Comparison of ENCODE assay signal across 31 mouse cellular contexts in the genomic region with DNA sequence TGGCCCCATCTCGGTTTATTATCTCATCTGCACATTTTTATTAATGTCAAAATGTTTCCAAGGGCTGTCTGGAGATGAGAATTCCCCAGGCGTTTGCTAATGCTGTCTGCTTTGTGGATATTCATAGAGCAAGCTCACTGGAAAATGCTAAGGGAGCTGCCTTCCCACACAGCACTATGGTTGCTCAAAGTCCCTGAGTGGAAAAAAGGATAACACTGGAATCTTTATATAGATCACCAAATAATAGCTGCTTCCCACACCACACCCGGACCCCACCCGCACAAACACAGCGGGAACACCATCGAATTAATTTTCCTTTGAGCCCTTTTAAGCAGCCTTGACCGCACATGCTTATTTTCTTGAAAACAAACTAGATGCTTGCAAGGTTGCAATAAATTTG.
A peak's percentile ranks its signal among the peaks of the same experiment; 100 is the strongest.
DNase-seq lines count a peak whose midpoint lies in the region; ATAC-seq and TF ChIP-seq lines count a peak whose summit lies in the region.
"Had no signal": no experiment of that assay in that cellular context is flagged by ENCODE, and none has a peak within 500 bp of the region (broad histone marks: within the 10 kb centered on the region; RNA-seq: fewer than 3 reads in every experiment).

No protein-coding gene starts in this region.

- H3K4me3 ChIP-seq in midbrain, embryonic 13.5 days (replicated peaks): no peak overlapping the region
- H3K4me3 ChIP-seq in midbrain, embryonic 10.5 days: no peak overlapping the region
- no peak overlapping the region for H3K4me3 ChIP-seq in olfactory bulb, adult 2 months (ENCODE audit: insufficient read depth, low read depth, low read length)
- no peak overlapping the region for H3K4me3 ChIP-seq in forebrain, embryonic 13.5 days
- H3K4me3 ChIP-seq: embryonic facial prominence, embryonic 12.5 days; forebrain, embryonic 10.5 days; hindbrain, embryonic 10.5 days; hindbrain, embryonic 15.5 days; kidney, embryonic 15.5 days; left cerebral cortex, adult 2 months; limb, embryonic 12.5 days; liver, embryonic 15.5 days; lung, embryonic 15.5 days; midbrain, embryonic 15.5 days; neural tube, embryonic 15.5 days had no signal

- H3K4me1 ChIP-seq in midbrain, embryonic 13.5 days (replicated peaks): peaks cover 12% of the 10 kb centered on the region
- 0 out of 2 replicates have a peak, but pooled peaks cover 6% of the 10 kb centered on the region for H3K4me1 ChIP-seq in midbrain, embryonic 10.5 days
- peaks cover 6% of the 10 kb centered on the region for H3K4me1 ChIP-seq in olfactory bulb, adult 2 months (ENCODE audit: control insufficient read depth, insufficient read depth, low read length)
- no peaks in the 10 kb centered on the region for H3K4me1 ChIP-seq in forebrain, embryonic 13.5 days
- H3K4me1 ChIP-seq: hindbrain, embryonic 10.5 days; hindbrain, embryonic 15.5 days; kidney, embryonic 15.5 days; limb, embryonic 12.5 days; liver, embryonic 15.5 days had no signal

- no peak for ATAC-seq in midbrain, embryonic 13.5 days
- no peak for ATAC-seq in forebrain, embryonic 13.5 days
- ATAC-seq: forebrain, embryonic 16.5 days; midbrain, embryonic 15.5 days; Patski had no signal

- H3K27ac ChIP-seq in midbrain, embryonic 13.5 days: peak overlapping the region; percentile 14; the same call in 1 of the 2 replicates
- H3K27ac ChIP-seq in midbrain, embryonic 10.5 days (replicated peaks): no peak overlapping the region
- peak overlapping the region; percentile 16; the same call in 1 of the 2 replicates for H3K27ac ChIP-seq in olfactory bulb, adult 2 months (ENCODE audit: insufficient read depth, low read depth, low read length)
- H3K27ac ChIP-seq in forebrain, embryonic 13.5 days: no peak overlapping the region
- H3K27ac ChIP-seq: embryonic facial prominence, embryonic 12.5 days; forebrain, embryonic 10.5 days; hindbrain, embryonic 10.5 days; hindbrain, embryonic 15.5 days; kidney, embryonic 15.5 days; left cerebral cortex, adult 2 months; limb, embryonic 12.5 days; liver, embryonic 15.5 days; lung, embryonic 15.5 days; midbrain, embryonic 15.5 days; neural tube, embryonic 15.5 days had no signal

- no peak for TF ChIP-seq POLR2A in olfactory bulb, adult 2 months (IDR thresholded peaks at IDR 0.05; ENCODE audit: insufficient read depth, low read depth, low read length)

- no peak overlapping the region for H3K4me2 ChIP-seq in midbrain, embryonic 13.5 days (replicated peaks)
- no peak overlapping the region for H3K4me2 ChIP-seq in forebrain, embryonic 13.5 days
- H3K4me2 ChIP-seq: embryonic facial prominence, embryonic 12.5 days; hindbrain, embryonic 15.5 days; kidney, embryonic 15.5 days; limb, embryonic 12.5 days; liver, embryonic 15.5 days; lung, embryonic 15.5 days; midbrain, embryonic 15.5 days; neural tube, embryonic 15.5 days had no signal

- peak; percentile 49 for DNase-seq in heart, adult 11 months
- DNase-seq in heart, adult 8-10 months (ENCODE audit: low spot score): no peak
- no peak for DNase-seq in midbrain, embryonic 10.5 days (ENCODE audit: low spot score)
- peak; percentile 71 for DNase-seq in brain, adult 2 months (ENCODE audit: low read depth, low spot score)
- DNase-seq: adrenal gland, postnatal 10 days; cerebellum, adult 11 months; cerebellum, adult 9-10 months; embryo, embryonic 11 days; heart, postnatal 14 days; kidney, adult 18-20 months; kidney, postnatal 25 days; right cerebral cortex, postnatal 14 days; spleen, adult 18-20 months; thymus, adult 18-20 months; thymus, postnatal 25 days had no signal

- H3K9me3 ChIP-seq in midbrain, embryonic 13.5 days: no peaks in the 10 kb centered on the region
- no peaks in the 10 kb centered on the region for H3K9me3 ChIP-seq in midbrain, embryonic 10.5 days (replicated peaks)
- H3K9me3 ChIP-seq in forebrain, embryonic 13.5 days (replicated peaks): no peaks in the 10 kb centered on the region
- H3K9me3 ChIP-seq: embryonic facial prominence, embryonic 12.5 days; forebrain, embryonic 10.5 days; hindbrain, embryonic 10.5 days; hindbrain, embryonic 15.5 days; kidney, embryonic 15.5 days; limb, embryonic 12.5 days; liver, embryonic 15.5 days; lung, embryonic 15.5 days; midbrain, embryonic 15.5 days; neural tube, embryonic 15.5 days had no signal

- no peaks in the 10 kb centered on the region for H3K27me3 ChIP-seq in midbrain, embryonic 13.5 days
- no peaks in the 10 kb centered on the region for H3K27me3 ChIP-seq in midbrain, embryonic 10.5 days (ENCODE audit: low read depth, poor library complexity, severe bottlenecking)
- no peaks in the 10 kb centered on the region for H3K27me3 ChIP-seq in forebrain, embryonic 13.5 days
- H3K27me3 ChIP-seq: embryonic facial prominence, embryonic 12.5 days; hindbrain, embryonic 15.5 days; kidney, embryonic 15.5 days; liver, embryonic 15.5 days; lung, embryonic 15.5 days; midbrain, embryonic 15.5 days; neural tube, embryonic 15.5 days had no signal

- WGBS in midbrain, embryonic 13.5 days: 65% methylated on average over 7 of the region's 7 CpGs
- 87% methylated on average over 7 of the region's 7 CpGs for WGBS in midbrain, embryonic 10.5 days
- 38% methylated on average over 7 of the region's 7 CpGs for WGBS in olfactory bulb, adult 2 months
- WGBS in forebrain, embryonic 13.5 days: 69% methylated on average over 7 of the region's 7 CpGs

- no peak overlapping the region for H3K9ac ChIP-seq in midbrain, embryonic 13.5 days (replicated peaks)
- no peak overlapping the region for H3K9ac ChIP-seq in forebrain, embryonic 13.5 days
- H3K9ac ChIP-seq: embryonic facial prominence, embryonic 12.5 days; hindbrain, embryonic 15.5 days; kidney, embryonic 15.5 days; limb, embryonic 12.5 days; liver, embryonic 15.5 days; lung, embryonic 15.5 days; midbrain, embryonic 15.5 days; neural tube, embryonic 15.5 days had no signal

- no peaks in the 10 kb centered on the region for H3K36me3 ChIP-seq in midbrain, embryonic 13.5 days
- no peaks in the 10 kb centered on the region for H3K36me3 ChIP-seq in midbrain, embryonic 10.5 days
- H3K36me3 ChIP-seq in forebrain, embryonic 13.5 days (ENCODE audit: poor library complexity, severe bottlenecking): no peaks in the 10 kb centered on the region
- H3K36me3 ChIP-seq: embryonic facial prominence, embryonic 12.5 days; forebrain, embryonic 10.5 days; hindbrain, embryonic 10.5 days; hindbrain, embryonic 15.5 days; kidney, embryonic 15.5 days; limb, embryonic 12.5 days; liver, embryonic 15.5 days; lung, embryonic 15.5 days; midbrain, embryonic 15.5 days; neural tube, embryonic 15.5 days had no signal

- TF ChIP-seq CTCF in olfactory bulb, adult 2 months (IDR thresholded peaks at IDR 0.05; ENCODE audit: insufficient read depth, low read depth, low read length): no peak

Comparison
In these comparisons a context has a peak if more than half of its experiments do, and no peak if none do; other contexts are left out.
1. DNase-seq: peak in heart, adult 11 months (single experiment) and brain, adult 2 months (single experiment); none in heart, adult 8-10 months (single experiment) and midbrain, embryonic 10.5 days (single experiment).
2. H3K27ac ChIP-seq: peak in midbrain, embryonic 13.5 days (single experiment) and olfactory bulb, adult 2 months (single experiment); none in midbrain, embryonic 10.5 days (single experiment) and forebrain, embryonic 13.5 days (single experiment).